Mouse (Mus musculus): Measurements from ENCODE around the gene Zswim8. TPM values are rescaled to one million over a fixed set of nuclear protein-coding genes. Genes with fewer than 3 reads are reported as not detected.

Zswim8 gene
- polyA plus RNA-seq, 1 experiment from 2014 or later: 6.4 TPM

GRCm38 (mm10) chr14:20695761-20696520 lies 11.4 kb upstream of the Zswim8 start:
- DNase-seq (no peak), ATAC-seq (no peak)
- Histone ChIP-seq H3K27ac (ENCODE audit: low read depth) (peak overlapping the region; percentile 96), H3K9ac (replicated peaks) (peak overlapping the region; percentile 93), H3K4me2 (ENCODE audit: low read depth, low read length) (peak overlapping the region; percentile 93), H3K4me3 (ENCODE audit: low read depth, low read length) (peak overlapping the region; percentile 93), H3K4me1 (ENCODE audit: insufficient read depth) (peaks cover 29% of the 10 kb centered on the region), H3K9me3 (ENCODE audit: low read length) (no peaks in the 10 kb centered on the region), H3K27me3 (ENCODE audit: insufficient read depth, low read length) (no peaks in the 10 kb centered on the region), H3K36me3 (replicated peaks; ENCODE audit: insufficient read depth, low read length) (peaks cover 39% of the 10 kb centered on the region)
- TF ChIP-seq EP300 (IDR thresholded peaks at IDR 0.05; ENCODE audit: low read depth): no peak
- TF ChIP-seq CTCF (IDR thresholded peaks at IDR 0.05; ENCODE audit: low read depth): no peak
- WGBS (ENCODE audit: insufficient replicate concordance): 18% methylated on average over 27 of the region's 27 CpGs

GRCm38 (mm10) chr14:20696986-20697385 lies 10.4 kb upstream of the Zswim8 start:
- TF ChIP-seq EP300 (IDR thresholded peaks at IDR 0.05; ENCODE audit: low read depth) (no peak), CTCF (IDR thresholded peaks at IDR 0.05; ENCODE audit: low read depth) (peak; percentile 69)
- H3K4me2 ChIP-seq (ENCODE audit: low read depth, low read length): peak overlapping the region; percentile 93
- H3K27ac ChIP-seq (ENCODE audit: low read depth): 0 out of 2 replicates have a peak overlapping the region, but pooled peaks have one; percentile 0
- DNase-seq (peak; percentile 56), ATAC-seq (no peak)
- H3K9ac ChIP-seq (replicated peaks): peak overlapping the region; percentile 8; the same call in 1 of the 2 replicates
- no peaks in the 10 kb centered on the region for H3K27me3 ChIP-seq (ENCODE audit: insufficient read depth, low read length)
- 19% methylated on average over 1 of the region's 1 CpGs for WGBS (ENCODE audit: insufficient replicate concordance)
- peaks cover 38% of the 10 kb centered on the region for H3K4me1 ChIP-seq (ENCODE audit: insufficient read depth)
- no peaks in the 10 kb centered on the region for H3K9me3 ChIP-seq (ENCODE audit: low read length)
- peaks cover 29% of the 10 kb centered on the region for H3K36me3 ChIP-seq (replicated peaks; ENCODE audit: insufficient read depth, low read length)
- no peak overlapping the region for H3K4me3 ChIP-seq (ENCODE audit: low read depth, low read length)

GRCm38 (mm10) chr14:20698515-20698914 lies 8.8 kb upstream of the Zswim8 start:
- Histone ChIP-seq H3K4me1 (ENCODE audit: insufficient read depth) (peaks cover 39% of the 10 kb centered on the region), H3K9me3 (ENCODE audit: low read length) (no peaks in the 10 kb centered on the region), H3K36me3 (replicated peaks; ENCODE audit: insufficient read depth, low read length) (peaks cover 15% of the 10 kb centered on the region), H3K27ac (ENCODE audit: low read depth) (no peak overlapping the region), H3K9ac (replicated peaks) (no peak overlapping the region), H3K4me3 (ENCODE audit: low read depth, low read length) (no peak overlapping the region), H3K27me3 (ENCODE audit: insufficient read depth, low read length) (no peaks in the 10 kb centered on the region), H3K4me2 (ENCODE audit: low read depth, low read length) (no peak overlapping the region)
- ATAC-seq (no peak), DNase-seq (no peak)
- TF ChIP-seq CTCF (IDR thresholded peaks at IDR 0.05; ENCODE audit: low read depth) (no peak), EP300 (IDR thresholded peaks at IDR 0.05; ENCODE audit: low read depth) (no peak)
- WGBS (ENCODE audit: insufficient replicate concordance): 51% methylated on average over 2 of the region's 2 CpGs

- no peak overlapping the region for H3K4me2 ChIP-seq (ENCODE audit: low read depth, low read length)
- H3K27ac ChIP-seq (ENCODE audit: low read depth): no peak overlapping the region
- no peak for TF ChIP-seq CTCF (IDR thresholded peaks at IDR 0.05; ENCODE audit: low read depth)
- no peak for TF ChIP-seq EP300 (IDR thresholded peaks at IDR 0.05; ENCODE audit: low read depth)
- H3K4me1 ChIP-seq (ENCODE audit: insufficient read depth): peaks cover 33% of the 10 kb centered on the region
- H3K27me3 ChIP-seq (ENCODE audit: insufficient read depth, low read length): no peaks in the 10 kb centered on the region
- no peak for ATAC-seq
- no peaks in the 10 kb centered on the region for H3K9me3 ChIP-seq (ENCODE audit: low read length)
- H3K9ac ChIP-seq (replicated peaks): no peak overlapping the region
- WGBS (ENCODE audit: insufficient replicate concordance): 84% methylated on average over 3 of the region's 3 CpGs
- DNase-seq: no peak
- H3K4me3 ChIP-seq (ENCODE audit: low read depth, low read length): no peak overlapping the region
- H3K36me3 ChIP-seq (replicated peaks; ENCODE audit: insufficient read depth, low read length): peaks cover 11% of the 10 kb centered on the region; the same call in 1 of the 2 replicates
These were observed 7.0 kb upstream of the Zswim8 start for GRCm38 (mm10) chr14:20700362-20700761.

GRCm38 (mm10) chr14:20701554-20701953 lies 5.8 kb upstream of the Zswim8 start:
- TF ChIP-seq EP300 (IDR thresholded peaks at IDR 0.05; ENCODE audit: low read depth) (no peak), CTCF (IDR thresholded peaks at IDR 0.05; ENCODE audit: low read depth) (no peak)
- peak overlapping the region; percentile 31; the same call in 1 of the 2 replicates for H3K27ac ChIP-seq (ENCODE audit: low read depth)
- no peaks in the 10 kb centered on the region for H3K9me3 ChIP-seq (ENCODE audit: low read length)
- 81% methylated on average over 8 of the region's 8 CpGs for WGBS (ENCODE audit: insufficient replicate concordance)
- peaks cover 11% of the 10 kb centered on the region; the same call in 1 of the 2 replicates for H3K36me3 ChIP-seq (replicated peaks; ENCODE audit: insufficient read depth, low read length)
- DNase-seq (no peak), ATAC-seq (no peak)
- H3K4me3 ChIP-seq (ENCODE audit: low read depth, low read length): peak overlapping the region; percentile 83; the same call in 1 of the 2 replicates
- no peaks in the 10 kb centered on the region for H3K27me3 ChIP-seq (ENCODE audit: insufficient read depth, low read length)
- H3K4me2 ChIP-seq (ENCODE audit: low read depth, low read length): peak overlapping the region; percentile 73
- H3K4me1 ChIP-seq (ENCODE audit: insufficient read depth): peaks cover 24% of the 10 kb centered on the region
- H3K9ac ChIP-seq (replicated peaks): peak overlapping the region; percentile 77; the same call in 1 of the 2 replicates

GRCm38 (mm10) chr14:20702096-20702740 lies 5.1 kb upstream of the Zswim8 start:
- Histone ChIP-seq H3K9ac (replicated peaks) (peak overlapping the region; percentile 77), H3K36me3 (replicated peaks; ENCODE audit: insufficient read depth, low read length) (peaks cover 11% of the 10 kb centered on the region; the same call in 1 of the 2 replicates), H3K9me3 (ENCODE audit: low read length) (no peaks in the 10 kb centered on the region), H3K4me3 (ENCODE audit: low read depth, low read length) (peak overlapping the region; percentile 83), H3K27me3 (ENCODE audit: insufficient read depth, low read length) (no peaks in the 10 kb centered on the region), H3K4me1 (ENCODE audit: insufficient read depth) (peaks cover 23% of the 10 kb centered on the region), H3K27ac (ENCODE audit: low read depth) (peak overlapping the region; percentile 87), H3K4me2 (ENCODE audit: low read depth, low read length) (peak overlapping the region; percentile 73)
- ATAC-seq (peak; percentile 35), DNase-seq (no peak)
- TF ChIP-seq CTCF (IDR thresholded peaks at IDR 0.05; ENCODE audit: low read depth) (no peak), EP300 (IDR thresholded peaks at IDR 0.05; ENCODE audit: low read depth) (no peak)
- WGBS (ENCODE audit: insufficient replicate concordance): 11% methylated on average over 15 of the region's 15 CpGs

Measured in liver, postnatal 0 days (tissue).